Mouse (Mus musculus): ENCODE measurements around the gene Tacr1.

DNA sequence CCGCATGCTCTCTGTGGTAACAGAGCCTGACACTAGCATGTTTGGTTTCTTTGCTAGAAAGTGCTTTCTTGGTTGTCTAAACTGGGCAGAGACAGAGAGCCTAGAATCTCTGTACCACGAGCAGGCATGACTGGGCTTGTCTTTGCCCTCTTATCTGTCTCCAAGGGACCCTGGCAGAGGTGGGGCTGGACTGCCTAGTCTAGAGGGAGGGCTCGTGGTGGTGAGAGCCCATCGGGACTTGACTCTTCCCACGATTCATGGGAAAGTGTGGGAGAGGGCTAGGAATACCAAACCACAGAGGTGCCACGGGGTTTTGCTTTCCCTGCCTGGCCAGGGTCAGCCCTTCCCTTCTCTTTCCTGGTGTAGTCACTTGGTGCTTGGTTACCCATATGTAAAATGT is 72.3 kb downstream of the Tacr1 start:
- no peak for TF ChIP-seq POLR2A (IDR thresholded peaks at IDR 0.05; ENCODE audit: borderline replicate concordance, extremely low read depth, insufficient read depth, insufficient read length, poor library complexity, severe bottlenecking)
- TF ChIP-seq CTCF (IDR thresholded peaks at IDR 0.05; ENCODE audit: borderline replicate concordance, extremely low read depth, insufficient read depth, insufficient read length) = no peak

Data from brain, embryonic 14.5 days (tissue).